Mouse (Mus musculus) MEL (cell line): ENCODE measurements around the gene Afg3l1.

Experiments
- CHD1 ChIP-seq: IDR thresholded peaks from 2 replicates; pipeline ENCODE4 v1.6.1; 2012; ENCODE audit warnings: low read depth, mild to moderate bottlenecking, inconsistent platforms, low read length, improper control_type of control experiment
- CTCF ChIP-seq, 3 experiments: IDR thresholded peaks in 2 of 3; conservative IDR thresholded peaks in 1 of 3; 2 replicates each; pipeline ENCODE4 v1.5.1; 2011 to 2012; ENCODE audit warnings: low read length in 3 of 3, low read depth in 2 of 3, mild to moderate bottlenecking in 2 of 3, improper control_type of control experiment in 1 of 3, inconsistent platforms in 1 of 3, mixed read lengths in 1 of 3, moderate library complexity in 1 of 3; ENCODE audit not compliant: control insufficient read depth in 1 of 3, insufficient read depth in 1 of 3, poor library complexity in 1 of 3, severe bottlenecking in 1 of 3
- EP300 ChIP-seq, 2 experiments: IDR thresholded peaks; 2 replicates each; pipeline ENCODE4 v1.6.1; 2011; ENCODE audit warnings: improper control_type of control experiment in 2 of 2, low read length in 2 of 2, low read depth in 1 of 2, mild to moderate bottlenecking in 1 of 2
- MAFK ChIP-seq: IDR thresholded peaks from 2 replicates; pipeline ENCODE4 v1.6.1; 2011; ENCODE audit warnings: low read depth, mild to moderate bottlenecking, low read length, improper control_type of control experiment, borderline replicate concordance
- POLR2A ChIP-seq, 2 experiments: IDR thresholded peaks; 2 replicates each; pipeline ENCODE4 v1.6.1; 2011 to 2012; ENCODE audit warnings: low read length in 2 of 2, mild to moderate bottlenecking in 2 of 2, control low read depth in 1 of 2, improper control_type of control experiment in 1 of 2, low read depth in 1 of 2, moderate library complexity in 1 of 2; ENCODE audit not compliant: control insufficient read depth in 1 of 2, insufficient read depth in 1 of 2, poor library complexity in 1 of 2

- TF ChIP-seq CHD1: no peak
- TF ChIP-seq MAFK: no peak
- TF ChIP-seq CTCF (IDR thresholded peaks at IDR 0.05 in 2 of 3, conservative IDR thresholded peaks at IDR 0.05 in 1 of 3; ENCODE audit: control insufficient read depth in 1 of 3, insufficient read depth in 1 of 3, low read depth in 2 of 3, low read length in 3 of 3, poor library complexity in 1 of 3, severe bottlenecking in 1 of 3): no peak
- TF ChIP-seq POLR2A (IDR thresholded peaks at IDR 0.05; ENCODE audit: control insufficient read depth in 1 of 2, insufficient read depth in 1 of 2, low read depth in 1 of 2, low read length in 2 of 2, poor library complexity in 1 of 2): no peak
- no peak for TF ChIP-seq EP300 (IDR thresholded peaks at IDR 0.05; ENCODE audit: low read depth in 1 of 2, low read length in 2 of 2)
These were observed 30.9 kb upstream of the Afg3l1 start for GRCm38 (mm10) chr8:123446799-123447198.
